Mouse (Mus musculus): ENCODE data around the gene Tcl1b5.

Tcl1b5 gene

DNA sequence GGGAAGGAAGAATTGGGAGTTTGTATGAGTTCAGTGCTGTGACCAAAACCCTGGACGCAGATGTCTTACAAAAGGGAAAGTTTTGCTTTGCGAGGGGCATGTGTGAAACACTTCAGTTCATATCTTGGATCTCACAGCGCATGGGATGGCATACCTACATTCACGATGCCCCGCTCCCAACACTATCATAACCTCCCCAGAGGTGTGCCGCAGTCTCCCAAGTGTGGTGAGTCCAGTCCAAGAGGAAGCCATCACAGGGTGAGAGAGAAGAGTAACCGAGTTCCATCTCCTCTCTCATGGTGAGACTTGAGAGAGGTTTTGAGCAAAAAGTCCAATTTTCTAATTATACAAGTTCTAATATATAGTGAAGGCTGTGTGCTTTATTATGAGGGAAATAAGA is 33.1 kb downstream of the Tcl1b5 start:
- DNase-seq: no peak

- no peak for DNase-seq
These were observed 41.1 kb downstream of the Tcl1b5 start for GRCm38 (mm10) chr12:105217101-105217760.

- DNase-seq: no peak
These were observed 46.6 kb downstream of the Tcl1b5 start, which contains the start of gene Tcl1 for GRCm38 (mm10) chr12:105222601-105223319. Gene Tcl1, minus strand, starts transcription at chr12:105222793.

DNA sequence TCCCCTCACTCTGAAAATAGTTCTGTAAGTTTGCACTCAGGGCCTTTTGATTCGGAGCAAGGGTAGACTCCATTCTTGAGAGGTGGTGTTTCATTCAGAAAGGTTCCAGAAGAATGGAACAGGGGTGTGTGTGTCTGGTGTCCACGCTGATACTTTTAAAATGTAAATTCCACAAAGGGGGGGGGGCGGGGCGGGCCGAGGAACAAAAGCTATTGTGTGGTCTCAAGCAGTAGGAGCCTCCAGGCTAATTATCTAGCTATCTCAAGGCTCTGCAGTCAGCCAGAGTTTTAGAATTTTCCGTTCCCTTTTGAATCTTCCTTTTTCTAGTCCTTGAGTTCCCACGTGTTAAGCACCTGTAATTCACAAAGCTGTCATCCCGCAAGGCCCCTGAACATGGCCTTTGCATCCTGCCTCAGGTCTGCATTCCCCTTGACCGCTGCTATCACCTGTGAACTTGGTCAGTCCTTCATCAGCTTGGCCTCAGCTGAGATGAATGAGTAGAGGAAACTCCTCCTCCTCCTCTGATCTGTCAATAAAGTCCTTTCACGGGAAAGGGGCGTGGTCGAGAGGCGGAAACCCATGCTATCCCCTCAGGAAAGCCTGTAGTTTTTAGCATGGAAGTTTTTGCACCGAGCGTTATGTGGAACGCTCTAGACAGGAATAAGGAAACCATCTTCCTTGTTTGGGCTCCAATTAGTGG is 48.6 kb downstream of the Tcl1b5 start:
- DNase-seq: no peak
